Mouse (Mus musculus) midbrain, embryonic 11.5 days (tissue): ENCODE measurements around the gene Gm3115. TPM values are rescaled to one million over a fixed set of nuclear protein-coding genes. Genes with fewer than 3 reads are reported as not detected.
"Not testable (repeated sequence)": the region's sequence is repeated elsewhere in the genome, so short reads cannot be mapped to it uniquely, and the experiment has no call there.

Experiments
- ATAC-seq: fragments of 200-750 bp; cut with Nextera tagmentation; 2 replicates; pipeline ENCODE4 v1.8.0; 2017; ENCODE audit warnings: moderate TSS enrichment, moderate library complexity; ENCODE audit not compliant: low FRiP score
- DNase-seq: peaks from one replicate; pipeline ENCODE4 v3.0.0; 2015; ENCODE audit warnings: low spot score; ENCODE audit errors: missing footprints
- H3K27ac ChIP-seq: fragments of 300-500 bp; sonication (generic); 2 replicates; pipeline ENCODE4 v1.5.1; 2014; ENCODE audit warnings: low read depth, low read length
- H3K27me3 ChIP-seq: fragments of 300-500 bp; sonication (generic); 2 replicates; pipeline ENCODE4 v1.6.1; 2014; ENCODE audit warnings: mild to moderate bottlenecking, low read length, moderate library complexity, mixed read lengths; ENCODE audit not compliant: control insufficient read depth, insufficient read depth
- H3K36me3 ChIP-seq: fragments of 300-500 bp; sonication (generic); 2 replicates; pipeline ENCODE4 v1.6.1; 2014; ENCODE audit warnings: mild to moderate bottlenecking, low read length, moderate library complexity, mixed read lengths; ENCODE audit not compliant: control insufficient read depth, insufficient read depth
- H3K4me1 ChIP-seq: fragments of 300-500 bp; sonication (generic); 2 replicates; pipeline ENCODE4 v1.6.1; 2014; ENCODE audit warnings: low read length; ENCODE audit not compliant: control insufficient read depth, insufficient read depth
- H3K4me2 ChIP-seq: fragments of 300-500 bp; sonication (generic); 2 replicates; pipeline ENCODE4 v1.6.1; 2014; ENCODE audit warnings: mild to moderate bottlenecking, moderate library complexity
- H3K4me3 ChIP-seq: fragments of 300-500 bp; sonication (generic); 2 replicates; pipeline ENCODE4 v1.5.1; 2014; ENCODE audit warnings: low read depth, low read length
- H3K9ac ChIP-seq: fragments of 300-500 bp; sonication (generic); 2 replicates; pipeline ENCODE4 v1.6.1; 2014; ENCODE audit warnings: low read length
- H3K9me3 ChIP-seq: fragments of 300-500 bp; sonication (generic); 2 replicates; pipeline ENCODE4 v1.6.1; 2016; ENCODE audit warnings: low read length; ENCODE audit not compliant: control insufficient read depth
- WGBS: fragments of 180-500 bp; shearing (Covaris S2); extraction: QIAGEN DNeasy Blood & Tissue Kit; methylation state at CpG from one replicate; pipeline ENCODE4 v1.1.7; 2014; 5-methylcytosine and 5-hydroxymethylcytosine counted together
- polyA plus RNA-seq: library from polyadenylated mRNA; unstranded; fragments of >200 nt; fragmentation: Nextera tagmentation; extraction: Ambion mirVana; gene quantifications from 2 replicates; pipeline ENCODE4 v1.2.1, GENCODE M21; 2014

Gene Gm3115
- not detected in 2 replicates for polyA plus RNA-seq

- H3K9me3 ChIP-seq, H3K9ac ChIP-seq, H3K4me3 ChIP-seq, H3K27me3 ChIP-seq, H3K4me1 ChIP-seq, DNase-seq, ATAC-seq, H3K27ac ChIP-seq, H3K4me2 ChIP-seq, H3K36me3 ChIP-seq: not testable (repeated sequence)
- WGBS: 65% methylated on average over 3 of the region's 3 CpGs
Measured at GRCm38 (mm10) chr14:4083820-4084219, at the start of gene Gm3115. Gm3115 (plus strand) TSS chr14:4084120.

- Histone ChIP-seq H3K4me2 (peak within 1 kb of the TSS; percentile 44), H3K4me3 (peak within 1 kb of the TSS; percentile 29), H3K9ac (0 out of 2 replicates have a peak within 1 kb of the TSS, but pooled peaks have one; percentile 36)
- not testable (repeated sequence) for H3K9me3 ChIP-seq, H3K4me1 ChIP-seq, H3K27me3 ChIP-seq, H3K36me3 ChIP-seq, ATAC-seq, H3K27ac ChIP-seq
- 2% methylated on average over 28 of the region's 37 CpGs for WGBS
- peak; percentile 84 for DNase-seq
Measured at GRCm38 (mm10) chr14:4110426-4110825, 26.5 kb downstream of the Gm3115 start, which contains the start of gene Gm8108. Gm8108 (plus strand) TSS chr14:4110526.

- H3K27me3 ChIP-seq, H3K4me2 ChIP-seq, DNase-seq, H3K36me3 ChIP-seq, H3K27ac ChIP-seq, H3K9me3 ChIP-seq, H3K4me1 ChIP-seq, H3K4me3 ChIP-seq, H3K9ac ChIP-seq, ATAC-seq: not testable (repeated sequence)
- 85% methylated on average over 3 of the region's 4 CpGs for WGBS
Measured at GRCm38 (mm10) chr14:4141646-4142045, 57.7 kb downstream of the Gm3115 start.

Other genes starting within 250 kb of the Gm3115 start
- not detected in 2 replicates for gene Gm3033, start 237.9 kb upstream of the Gm3115 start, polyA plus RNA-seq
- not detected in 2 replicates for gene Gm2916, start 199.9 kb upstream of the Gm3115 start, polyA plus RNA-seq
- gene Gm3029, start 152.4 kb upstream of the Gm3115 start, polyA plus RNA-seq: not detected in 2 replicates
- 0.16 TPM in 1 of 2 replicates, not detected in the other for gene Gm3095, start 120.6 kb upstream of the Gm3115 start, polyA plus RNA-seq
- not detected in 2 replicates for gene Gm3099, start 85.7 kb upstream of the Gm3115 start, polyA plus RNA-seq
- gene Gm5796, start 60.2 kb upstream of the Gm3115 start, polyA plus RNA-seq: 0.27 and 0.66 TPM in 2 replicates
- gene Gm8108, start 26.4 kb downstream of the Gm3115 start, polyA plus RNA-seq: 0.42 and 1.3 TPM in 2 replicates
- not detected in 2 replicates for gene Gm3127, start 80.9 kb downstream of the Gm3115 start, polyA plus RNA-seq
- 1.1 and 1.4 TPM in 2 replicates for gene Gm2974, start 98.5 kb downstream of the Gm3115 start, polyA plus RNA-seq
- not detected in 2 replicates for gene Gm3138, start 165.5 kb downstream of the Gm3115 start, polyA plus RNA-seq
- gene Gm3149, start 233.2 kb downstream of the Gm3115 start, polyA plus RNA-seq: not detected in 2 replicates